Mouse (Mus musculus) lung, postnatal 36 days (tissue): ENCODE results near the gene Gm49345.
A peak's percentile ranks its signal among the peaks of the same experiment; 100 is the strongest.
"Not testable (repeated sequence)": the region's sequence is repeated elsewhere in the genome, so short reads cannot be mapped to it uniquely, and the experiment has no call there.

Experiments used
- DNase-seq: peaks from one replicate; pipeline ENCODE4 v3.0.0; 2022; ENCODE audit warnings: mixed read lengths

The Gm49345 gene

DNA sequence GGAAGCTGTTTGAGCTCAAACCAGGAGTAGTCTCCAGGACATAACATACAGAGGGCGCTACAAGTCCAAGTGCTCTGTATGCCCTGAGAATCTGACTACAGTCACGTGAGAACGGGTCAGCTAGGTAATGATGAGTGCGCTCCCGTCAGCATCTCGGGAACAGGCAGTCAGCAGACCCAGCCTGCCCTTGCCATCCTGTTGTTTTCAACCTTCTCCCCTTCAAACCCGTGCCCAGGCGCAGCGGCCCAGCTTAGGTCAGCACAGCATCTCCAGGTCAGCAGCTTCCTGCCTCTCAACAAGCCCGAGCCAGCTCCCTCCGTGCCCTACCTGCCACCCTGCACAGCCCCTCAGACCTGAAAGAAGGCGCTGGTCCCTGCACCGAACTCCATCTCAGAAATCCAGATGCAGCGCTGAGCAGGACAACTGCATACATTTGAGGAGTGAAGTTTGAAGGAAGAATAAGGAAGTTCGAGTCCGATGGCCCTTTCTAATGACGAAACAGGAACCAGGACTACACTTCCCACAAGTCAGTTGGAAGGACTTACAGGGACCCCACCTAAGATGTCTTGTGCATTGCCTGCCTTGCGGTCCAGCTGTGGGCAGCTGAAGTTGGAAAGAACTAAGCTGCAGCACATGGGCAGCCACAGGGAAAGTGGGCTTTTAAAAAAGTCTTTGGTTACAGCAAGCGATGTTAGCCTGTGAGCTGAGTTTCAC is at the start of gene Gm49345, which contains the start of gene Zfp729a:
Gene Gm49345 (minus strand): TSS at position 476 of the 714 bp plus-strand sequence.
Gene Zfp729a (minus strand): TSS at position 498 of the 714 bp plus-strand sequence.
- peak; percentile 95 for DNase-seq

DNA sequence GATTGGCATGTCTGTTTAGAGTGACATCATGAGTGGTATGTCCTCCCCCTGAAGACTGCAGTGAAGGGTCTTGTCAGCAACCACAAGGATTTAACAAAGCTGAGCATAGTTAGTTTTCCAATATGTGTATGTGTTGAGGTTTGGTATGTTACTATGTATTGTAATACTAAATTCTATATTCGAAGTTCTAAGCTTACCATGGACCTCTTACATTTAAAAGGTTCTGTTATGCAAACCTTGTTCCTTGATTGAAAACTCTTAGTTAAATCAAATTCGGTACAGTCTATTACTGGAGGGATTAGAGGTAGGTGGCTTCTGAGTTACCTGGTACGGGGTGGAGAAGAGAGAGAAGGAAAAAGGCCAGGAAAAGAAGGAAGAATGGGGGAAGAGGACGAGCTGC is 49.4 kb upstream of the Gm49345 start, which contains the start of gene Zfp738:
Gene Zfp738 (minus strand): TSS at position 101 of the 400 bp plus-strand sequence.
- DNase-seq: no peak

DNA sequence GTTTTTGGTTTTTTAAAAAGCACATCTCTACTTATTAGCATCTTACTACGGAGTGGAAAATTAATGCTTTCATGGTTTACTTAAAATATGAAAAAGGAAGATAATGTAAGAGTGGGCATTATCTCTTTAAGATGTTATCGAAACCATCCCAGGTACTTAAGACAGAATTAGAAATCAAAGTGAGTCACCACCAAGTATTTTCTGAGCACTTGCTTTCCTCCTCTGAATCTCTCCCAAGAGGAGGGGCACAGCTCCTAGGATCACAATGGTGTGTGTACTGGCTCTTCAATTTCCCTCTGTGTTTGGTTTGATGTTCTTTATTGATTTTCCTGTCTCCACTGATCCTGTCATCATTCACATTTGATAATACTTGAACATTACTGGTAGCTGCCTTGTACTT is 46.3 kb upstream of the Gm49345 start:
- not testable (repeated sequence) for DNase-seq

DNA sequence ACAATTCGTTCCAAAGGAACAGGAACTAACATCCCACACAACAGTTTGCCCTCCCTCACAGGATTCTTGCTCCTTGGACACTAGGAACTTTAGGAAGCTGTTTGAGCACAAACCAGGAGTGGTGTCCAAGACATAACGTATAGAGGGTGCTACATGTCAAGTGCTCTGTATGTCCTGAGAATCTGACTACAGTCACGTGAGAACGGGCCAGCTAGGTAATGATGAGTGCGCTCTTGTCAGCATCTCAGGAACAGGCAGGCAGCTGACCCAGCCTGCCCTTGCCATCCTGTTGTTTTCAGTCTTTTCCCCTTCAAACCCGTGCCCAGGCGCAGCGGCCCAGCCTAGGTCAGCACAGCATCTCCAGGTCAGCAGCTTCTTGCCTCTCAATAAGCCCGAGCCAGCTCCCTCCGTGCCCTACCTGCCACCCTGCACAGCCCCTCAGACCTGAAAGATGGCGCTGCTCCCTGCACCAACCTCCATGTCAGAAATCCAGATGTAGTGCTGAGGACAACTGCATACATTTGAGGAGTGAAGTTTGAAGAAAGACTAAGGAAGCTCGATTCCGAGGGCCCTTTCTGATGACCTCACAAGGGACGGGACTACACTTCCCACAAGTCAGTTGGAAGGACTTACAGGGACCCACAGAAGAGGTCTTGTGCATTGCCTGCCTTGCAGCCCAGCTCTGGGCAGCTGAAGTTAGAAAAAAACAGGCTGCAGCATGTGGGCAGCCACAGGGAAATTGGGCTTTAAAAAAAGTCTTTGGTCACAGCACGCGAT is 45.6 kb upstream of the Gm49345 start:
- peak; percentile 95 for DNase-seq

DNA sequence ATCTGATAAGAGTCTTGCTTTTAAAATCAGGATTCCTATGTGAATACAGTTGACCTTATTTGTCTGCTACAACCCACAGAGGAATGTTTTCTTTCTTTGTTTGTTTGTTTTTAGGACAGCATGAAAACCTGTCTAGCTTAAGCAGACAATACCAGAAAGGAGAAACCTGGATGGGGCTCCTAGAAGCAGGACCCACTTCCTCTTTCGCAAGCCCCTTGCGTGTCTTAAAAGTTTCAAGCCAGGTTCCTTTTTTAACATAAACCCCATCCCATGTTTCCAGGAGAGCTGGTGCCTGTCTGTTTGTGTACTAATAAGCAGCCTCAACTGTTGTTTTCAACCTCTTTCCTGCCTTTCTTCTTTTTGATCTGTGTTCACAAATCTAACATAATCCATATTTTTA is 37.3 kb upstream of the Gm49345 start:
- DNase-seq: no peak

DNA sequence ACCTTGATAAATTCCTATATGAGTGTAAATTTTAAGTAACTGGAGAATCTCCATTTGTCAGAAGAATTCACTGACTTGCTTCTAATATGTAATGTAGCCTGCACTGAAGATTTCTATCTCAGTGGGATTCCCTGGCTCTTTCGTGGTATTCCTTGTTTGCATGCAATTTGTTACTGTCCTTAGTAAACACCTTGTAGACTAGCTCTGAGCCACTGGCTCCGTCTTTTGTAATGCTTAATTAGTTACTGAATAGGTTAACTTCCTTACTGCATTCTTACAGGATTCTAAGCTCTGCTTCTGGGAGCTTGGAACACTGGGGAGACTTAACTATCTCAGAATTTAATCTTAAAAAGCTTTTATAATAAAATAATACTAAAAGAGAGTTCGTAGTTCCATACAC is 14.9 kb upstream of the Gm49345 start:
- no peak for DNase-seq

DNA sequence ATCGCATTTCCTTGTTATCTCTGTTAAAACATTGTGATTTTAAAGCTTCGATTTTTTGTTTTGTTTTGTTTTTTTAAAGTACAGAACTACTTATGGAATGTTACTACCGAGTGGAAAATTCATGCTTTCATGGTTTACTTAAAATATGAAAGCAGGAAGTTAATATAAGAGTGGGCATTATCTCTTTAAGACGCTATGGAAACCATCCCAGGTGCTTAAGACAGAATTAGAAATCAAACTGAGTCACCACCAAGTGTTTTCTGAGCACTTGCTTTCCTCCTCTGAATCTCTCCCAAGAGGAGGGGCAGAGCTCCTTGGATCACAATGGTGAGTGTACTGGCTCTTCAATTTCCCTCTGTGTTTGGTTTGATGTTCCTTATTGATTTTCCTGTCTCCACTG is 27.5 kb downstream of the Gm49345 start:
- DNase-seq: peak; percentile 7

DNA sequence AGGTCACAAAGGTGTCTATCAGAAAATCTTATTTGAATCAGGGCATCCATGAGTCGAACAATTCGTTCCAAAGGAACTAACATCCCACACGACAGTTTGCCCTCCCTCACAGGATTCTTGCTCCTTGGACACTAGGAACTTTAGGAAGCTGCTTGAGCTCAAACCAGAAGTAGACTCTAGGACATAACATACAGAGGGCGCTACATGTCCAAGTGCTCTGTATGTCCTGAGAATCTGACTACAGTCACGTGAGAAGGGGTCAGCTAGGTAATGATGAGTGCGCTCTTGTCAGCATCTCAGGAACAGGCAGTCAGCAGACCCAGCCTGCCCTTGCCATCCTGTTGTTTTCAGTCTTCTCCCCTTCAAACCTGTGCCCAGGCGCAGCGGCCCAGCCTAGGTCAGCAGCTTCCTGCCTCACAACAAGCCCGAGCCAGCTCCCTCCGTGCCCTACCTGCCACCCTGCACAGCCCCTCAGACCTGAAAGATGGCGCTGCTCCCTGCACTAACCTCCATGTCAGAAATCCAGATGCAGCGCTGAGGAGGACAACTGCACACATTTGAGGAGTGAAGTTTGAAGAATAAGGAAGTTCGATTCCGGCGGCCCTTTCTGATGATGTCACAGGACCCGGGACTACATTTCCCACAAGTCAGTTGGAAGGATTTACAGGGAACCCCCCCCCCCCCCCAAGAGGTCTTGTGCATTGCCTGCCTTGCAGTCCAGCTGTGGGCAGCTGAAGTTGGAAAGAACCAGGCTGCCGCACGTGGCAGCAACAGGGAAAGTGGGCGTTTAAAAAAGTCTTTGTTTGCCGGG is 28.3 kb downstream of the Gm49345 start, which contains the start of gene Zfp729b:
Gene Zfp729b (minus strand): TSS at position 642 of the 811 bp plus-strand sequence.
- DNase-seq: peak; percentile 97

DNA sequence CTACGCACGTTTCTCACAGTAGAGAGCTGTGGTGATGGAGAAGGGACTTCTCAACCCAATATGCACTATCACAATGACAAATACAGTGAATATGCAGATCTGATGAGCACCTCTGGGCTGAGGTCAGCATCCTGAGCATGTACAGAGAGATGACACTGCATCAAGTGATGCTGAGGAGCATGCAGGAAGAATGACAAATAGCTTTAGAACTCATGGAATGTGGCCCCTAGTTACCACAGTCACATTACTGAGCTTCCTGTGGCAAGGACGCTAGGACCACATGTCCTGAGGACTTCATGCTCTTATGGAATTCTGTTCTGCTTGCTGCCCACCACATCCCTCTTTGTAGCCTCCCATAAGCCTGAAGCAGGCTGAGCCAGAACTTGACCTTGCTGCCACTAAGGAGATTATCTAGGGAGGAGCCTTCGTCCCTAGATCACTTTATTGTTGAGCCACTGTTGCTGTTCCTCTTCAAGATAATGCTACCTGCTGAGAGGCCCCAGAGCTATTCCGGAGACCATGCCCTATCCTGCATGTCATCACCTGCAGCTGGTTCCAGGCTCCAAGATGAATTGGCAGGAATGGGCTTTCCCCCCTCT is 64.9 kb downstream of the Gm49345 start:
- DNase-seq: no peak

DNA sequence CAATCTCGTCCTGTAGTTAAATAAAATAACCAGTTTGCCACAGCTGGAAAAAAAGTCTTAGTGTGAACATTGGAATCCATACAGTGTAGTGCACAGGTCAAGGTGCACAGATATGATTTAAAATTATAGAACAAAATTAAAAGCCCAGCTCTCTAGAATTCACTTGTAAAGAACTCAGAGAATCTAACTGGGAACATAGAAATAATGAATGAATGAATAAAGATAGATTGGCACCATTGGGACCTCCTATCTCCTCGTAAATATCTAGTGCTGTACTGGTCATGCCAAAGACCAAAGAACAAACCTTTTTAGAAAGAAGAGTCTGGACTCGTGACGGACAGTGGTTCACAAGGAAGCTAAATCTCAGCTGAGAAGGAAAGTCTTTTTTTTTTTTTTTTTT is 83.8 kb downstream of the Gm49345 start, which contains the start of gene Zfp748:
Gene Zfp748 (minus strand): TSS at position 101 of the 400 bp plus-strand sequence.
- DNase-seq: no peak

DNA sequence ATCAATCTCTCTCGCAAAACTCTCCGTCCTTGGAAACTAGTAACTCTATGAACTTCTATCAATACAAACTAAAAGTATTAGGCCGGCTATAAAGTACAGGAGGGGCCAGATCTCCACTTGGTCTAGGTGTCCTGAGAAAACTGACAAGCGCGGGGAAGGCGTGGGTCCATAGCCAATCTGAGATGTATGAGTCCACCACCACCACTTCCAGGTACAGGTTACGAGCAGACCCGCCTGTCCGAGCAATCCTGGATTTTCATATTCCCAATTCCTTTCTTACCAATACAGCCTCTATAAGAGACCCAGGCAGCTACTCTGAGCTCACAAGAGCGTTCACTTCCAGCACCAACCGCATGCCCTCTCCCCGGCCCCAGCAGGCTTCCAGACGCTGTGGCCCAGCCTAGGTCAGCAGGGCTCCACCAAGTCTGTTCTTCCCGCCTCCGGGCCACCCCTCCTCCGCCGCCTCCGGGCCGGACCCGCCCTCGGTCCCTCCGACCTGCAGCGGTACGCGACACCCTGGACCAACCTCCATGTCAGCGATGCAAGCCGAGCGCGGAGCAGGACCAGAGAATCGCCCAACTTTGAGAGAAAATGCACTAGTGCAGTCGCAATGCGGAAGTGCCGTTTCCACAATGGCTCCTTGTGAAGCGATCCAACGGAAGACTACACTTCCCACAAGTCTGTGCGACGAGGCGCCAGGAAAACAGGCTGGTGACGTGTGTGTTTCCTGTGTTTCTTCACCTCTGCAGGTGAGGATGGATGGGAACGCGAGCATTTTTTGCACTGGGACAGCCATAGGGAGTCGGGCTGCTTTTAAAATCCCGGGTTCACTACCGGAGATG is 84.8 kb downstream of the Gm49345 start:
- DNase-seq: peak; percentile 96

DNA sequence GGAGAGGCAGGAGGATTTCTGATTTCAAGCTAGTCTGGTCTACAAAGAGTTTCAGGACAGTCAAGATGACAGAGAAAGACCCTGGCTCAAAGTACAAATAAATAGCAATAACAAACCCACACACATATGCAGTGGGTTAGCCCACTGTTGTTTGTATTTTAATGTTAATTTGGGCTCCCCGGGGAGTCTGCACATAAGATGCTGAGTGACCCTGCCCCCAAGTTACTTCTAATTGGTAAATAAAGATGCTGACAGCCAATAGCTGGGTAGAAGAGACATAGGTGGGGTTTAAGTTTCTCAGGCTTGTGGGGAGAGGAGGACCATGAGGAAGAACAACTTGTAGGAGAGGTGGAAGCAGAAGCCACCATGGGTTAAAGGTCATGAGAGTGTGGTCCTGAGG is 91.6 kb downstream of the Gm49345 start:
- no peak for DNase-seq
